Mouse (Mus musculus) thymus, postnatal 10 days (tissue): ENCODE data around the gene Snrk.

Experiments used
- DNase-seq, 2 experiments: peaks; one replicate each; pipeline ENCODE4 v3.0.0; 2021; ENCODE audit warnings: low spot score in 2 of 2

Snrk gene

DNA sequence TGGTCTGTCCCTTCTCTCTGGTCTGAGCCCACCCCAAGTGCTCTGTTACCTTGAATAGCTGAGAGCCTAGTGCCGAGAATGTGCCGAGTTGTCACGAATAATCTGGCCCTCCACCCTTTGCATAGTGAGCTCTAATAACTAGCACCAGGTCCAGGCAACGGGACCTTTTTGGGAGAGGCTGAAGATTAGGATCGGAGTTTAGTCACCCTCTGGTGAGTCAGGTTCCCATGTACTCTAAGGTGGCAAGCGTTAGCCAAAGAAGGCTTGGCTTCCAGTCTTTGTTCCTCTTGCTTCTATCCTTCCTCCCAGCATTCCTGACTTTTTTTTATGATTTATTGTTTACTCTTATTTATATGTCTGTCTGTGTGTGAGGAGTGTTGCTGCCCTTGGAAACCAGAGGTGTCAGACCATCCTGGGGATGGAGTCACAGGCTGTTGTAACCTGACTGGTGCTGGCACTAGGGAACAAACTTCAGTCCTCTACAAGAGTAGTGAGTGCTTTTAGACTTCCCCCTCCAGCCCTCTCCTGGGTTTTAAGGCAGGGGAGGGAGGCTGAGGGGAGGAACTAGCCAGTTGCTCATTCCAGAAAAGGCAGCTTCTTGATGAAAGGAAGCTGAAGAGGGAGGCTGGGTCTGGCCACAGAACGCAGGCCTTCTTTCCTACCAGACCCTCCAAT, 9.2 kb upstream of the Snrk start:
- no peak for DNase-seq

GRCm38 (mm10) chr9:122109553-122110225, 7.4 kb upstream of the Snrk start:
- DNase-seq: no peak

DNA sequence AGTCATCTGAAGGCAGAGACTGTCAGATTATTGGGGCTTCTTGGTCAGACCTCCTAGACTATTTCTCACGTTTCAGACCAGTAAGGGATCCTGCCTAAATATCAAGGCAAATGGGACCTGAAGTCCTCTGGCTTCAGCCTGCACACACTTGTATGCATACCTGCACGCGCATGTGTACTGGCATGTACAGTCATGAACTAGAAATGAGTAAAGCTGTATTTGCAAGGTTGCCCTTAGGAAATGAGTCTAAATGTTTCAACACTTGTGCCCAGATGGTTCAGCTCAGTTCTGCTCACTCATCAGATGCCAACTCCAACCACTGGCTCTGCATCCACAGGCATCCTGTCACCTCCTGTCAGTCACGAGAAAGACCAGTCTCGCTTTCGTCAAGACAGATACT, 6.6 kb upstream of the Snrk start:
- DNase-seq: no peak

DNA sequence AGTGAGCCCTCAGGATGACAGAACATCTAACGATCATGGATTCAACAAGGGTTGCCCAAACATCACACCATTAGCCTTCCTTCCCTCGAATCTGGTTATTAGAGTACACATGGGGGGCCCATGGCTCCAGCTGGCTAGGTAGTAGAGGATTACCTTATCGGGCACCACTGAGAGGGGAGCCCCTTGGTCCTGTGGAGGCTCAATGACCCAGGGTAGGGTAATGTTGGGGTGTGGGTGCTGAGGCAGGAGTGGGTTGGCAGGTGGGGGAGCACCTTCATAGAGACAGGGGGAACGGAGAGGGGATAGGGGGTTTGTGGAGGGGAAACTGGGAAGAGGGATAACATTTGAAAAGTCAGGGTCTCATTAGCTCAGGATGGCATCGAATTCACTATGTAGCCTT, 6.1 kb upstream of the Snrk start:
- DNase-seq: no peak

DNA sequence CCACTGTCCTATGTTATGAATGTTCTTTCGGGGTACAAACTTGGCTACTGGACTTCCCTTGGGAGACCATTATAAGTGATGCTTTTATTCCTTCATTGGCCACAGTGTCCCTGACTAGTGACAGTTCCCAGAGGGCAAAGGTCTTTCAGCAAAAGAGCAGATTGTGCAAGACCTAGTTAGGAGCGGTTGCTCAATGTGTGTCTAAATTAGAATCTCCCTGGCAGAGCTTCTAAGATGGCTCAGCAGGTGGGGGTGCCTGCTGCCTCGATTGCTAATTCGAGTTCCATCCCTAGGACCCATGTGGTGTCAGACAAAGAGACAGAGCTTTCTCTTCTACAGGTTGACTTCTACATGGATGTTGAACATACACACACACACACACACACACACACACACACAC, 1.5 kb upstream of the Snrk start:
- DNase-seq: no peak

- DNase-seq: no peak
These were observed 707 bp upstream of the Snrk start for GRCm38 (mm10) chr9:122116359-122116758.

DNA sequence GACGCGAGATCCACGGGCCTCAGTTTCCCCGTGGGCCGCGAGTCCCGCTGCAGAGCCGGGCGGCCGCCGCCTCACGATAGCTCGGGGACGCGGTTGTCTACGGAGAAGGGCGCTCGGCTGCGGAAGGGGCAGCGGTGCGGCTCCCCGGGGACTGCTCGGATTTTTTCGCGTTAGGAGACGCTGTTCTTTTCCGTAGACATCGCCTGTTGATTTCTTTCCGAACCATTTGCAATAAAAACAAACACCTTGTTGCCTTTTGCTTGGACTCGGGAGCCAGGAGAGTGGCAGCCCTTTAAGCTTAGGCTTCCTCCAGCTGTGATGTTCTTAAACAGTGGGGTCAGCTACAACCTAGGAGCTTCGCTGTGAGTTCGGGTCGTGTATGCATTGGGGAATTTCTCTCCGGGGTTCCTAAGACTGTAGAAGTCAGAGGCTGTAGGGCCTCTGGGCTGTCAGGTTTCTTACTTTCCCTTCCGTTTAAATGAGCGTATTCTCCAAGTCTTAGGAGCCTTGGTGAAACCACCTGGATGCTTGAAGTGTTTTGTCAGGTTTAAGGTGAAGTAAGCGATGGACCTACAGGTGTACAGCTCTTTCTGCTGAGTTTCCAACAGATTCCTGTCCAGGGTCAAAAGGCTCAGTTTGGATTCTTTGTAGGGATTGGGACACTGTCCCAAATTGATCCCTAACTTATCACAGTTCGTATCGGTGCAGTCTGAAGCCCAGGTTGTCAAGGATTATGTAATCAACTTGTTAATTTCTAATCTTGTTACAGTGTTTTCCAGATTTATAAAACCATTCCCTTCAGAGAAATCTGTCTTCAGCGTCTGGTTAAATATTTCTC, 845 bp downstream of the Snrk start:
- peak; percentile 23 for DNase-seq

DNA sequence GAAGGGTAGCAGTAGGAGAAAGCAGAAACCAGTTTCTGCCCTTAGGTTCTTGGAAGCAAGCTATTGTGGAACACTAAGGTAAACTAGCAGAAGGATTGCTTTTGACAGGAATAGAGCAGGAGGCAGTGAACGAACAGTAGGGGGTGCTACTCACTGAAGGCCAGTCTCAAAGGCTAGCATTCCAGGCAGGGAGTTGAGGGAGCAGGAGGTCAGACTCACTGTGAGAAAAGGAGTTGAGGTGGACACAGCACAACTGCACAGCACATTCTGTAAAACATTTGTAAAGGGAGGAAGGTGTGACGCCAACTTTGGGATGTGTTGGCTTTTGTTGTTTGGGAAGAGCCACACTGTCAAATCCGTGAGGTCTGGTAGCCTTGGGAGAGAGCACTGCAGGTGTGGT, 3.0 kb downstream of the Snrk start:
- peak in 1 of 2 experiments; percentile 35 for DNase-seq

DNA sequence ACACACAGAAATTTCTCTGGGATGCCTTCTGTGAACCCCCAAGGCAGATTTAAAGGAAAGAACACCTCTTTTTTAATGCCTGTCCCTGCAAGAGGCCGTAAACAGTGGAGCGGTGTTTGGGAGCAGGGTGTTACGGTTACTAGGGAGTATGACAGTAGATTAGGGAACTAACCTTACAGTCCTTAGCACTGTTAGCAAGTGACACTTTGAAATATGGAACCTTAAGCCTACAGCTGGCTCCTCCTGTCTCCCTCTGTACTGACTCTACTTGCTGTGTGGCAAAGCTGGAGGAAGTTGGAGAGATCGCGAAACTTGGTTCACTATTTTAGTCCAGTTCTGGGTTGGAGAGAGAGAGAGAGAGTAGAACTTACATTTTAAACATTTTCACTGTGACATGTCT, 5.0 kb downstream of the Snrk start:
- no peak for DNase-seq

- no peak for DNase-seq
These were observed 6.1 kb downstream of the Snrk start for GRCm38 (mm10) chr9:122123181-122123580.

DNA sequence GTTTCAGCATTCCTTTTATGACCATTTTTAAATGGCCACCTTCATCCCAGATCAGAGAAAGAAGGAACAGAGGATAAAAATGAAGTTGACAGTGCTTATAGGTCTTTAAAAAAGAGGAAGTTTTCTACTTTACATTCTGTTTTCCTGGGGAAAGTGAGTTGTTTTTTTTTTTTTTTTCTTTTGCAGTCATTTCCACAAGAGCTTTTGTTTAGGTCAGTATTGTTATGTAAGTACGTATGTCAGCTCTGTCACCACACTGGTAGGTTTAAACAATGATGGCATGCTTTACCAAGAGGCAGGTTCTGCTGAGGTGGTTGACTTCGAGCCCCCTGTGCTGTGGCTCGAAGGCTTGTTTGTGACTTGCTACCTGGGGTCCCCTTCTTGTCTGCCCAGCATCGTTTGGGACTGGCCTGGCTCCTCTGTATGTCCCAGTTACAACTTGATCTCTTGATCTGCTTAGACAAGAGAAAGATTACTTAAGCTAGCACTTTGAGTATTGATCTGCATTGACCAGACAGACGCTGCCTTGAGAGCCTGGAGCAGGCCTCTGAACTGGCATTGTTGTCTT, 8.7 kb downstream of the Snrk start:
- no peak for DNase-seq

GRCm38 (mm10) chr9:122126790-122127189, 9.7 kb downstream of the Snrk start:
- no peak for DNase-seq

GRCm38 (mm10) chr9:122127271-122127785, 10.3 kb downstream of the Snrk start:
- no peak for DNase-seq

- DNase-seq: peak; percentile 31 to 37
These were observed 11.6 kb downstream of the Snrk start for GRCm38 (mm10) chr9:122128686-122129085.

GRCm38 (mm10) chr9:122130666-122131065, 13.6 kb downstream of the Snrk start:
- DNase-seq: no peak

GRCm38 (mm10) chr9:122132145-122132544, 15.1 kb downstream of the Snrk start:
- no peak for DNase-seq

DNA sequence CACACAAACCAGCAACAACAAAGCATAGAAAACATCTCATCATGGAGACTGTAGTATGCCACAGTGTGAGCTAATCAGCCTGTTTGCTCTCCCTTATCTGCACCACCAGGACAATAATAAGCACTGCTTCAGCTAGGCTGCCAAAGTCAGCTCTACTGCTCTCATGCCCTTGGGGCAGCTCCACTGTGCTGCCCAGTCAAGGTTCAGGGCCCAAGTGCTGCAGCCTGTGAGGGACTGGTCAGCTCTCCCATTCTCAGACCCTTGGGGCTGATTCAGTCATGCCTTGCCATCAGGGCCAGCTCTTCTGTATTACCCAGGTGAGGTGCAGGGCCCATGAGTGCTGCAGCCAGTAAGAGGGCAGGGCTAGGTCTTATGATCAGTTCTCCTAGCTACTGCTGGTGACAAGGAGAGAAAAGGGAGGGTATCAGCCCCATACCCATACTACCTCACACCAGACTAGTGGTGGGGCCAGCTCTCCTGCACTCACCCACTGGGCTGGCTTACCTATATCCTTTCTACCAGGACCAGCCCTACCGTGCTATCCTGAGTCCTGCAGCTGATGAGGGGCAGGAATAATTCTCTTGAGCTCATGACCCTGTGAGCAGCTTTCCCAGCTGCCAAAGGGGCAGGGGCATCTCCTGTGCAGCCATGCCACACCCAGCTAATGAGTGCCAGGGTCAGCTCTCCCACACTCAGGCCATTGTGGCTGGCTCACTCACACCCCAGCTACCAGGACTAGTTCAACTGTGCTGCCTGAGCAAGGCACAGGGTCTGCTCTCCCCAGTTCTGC, 18.2 kb downstream of the Snrk start:
- DNase-seq: no peak

- DNase-seq: no peak
These were observed 18.8 kb downstream of the Snrk start for GRCm38 (mm10) chr9:122135885-122136170.

DNA sequence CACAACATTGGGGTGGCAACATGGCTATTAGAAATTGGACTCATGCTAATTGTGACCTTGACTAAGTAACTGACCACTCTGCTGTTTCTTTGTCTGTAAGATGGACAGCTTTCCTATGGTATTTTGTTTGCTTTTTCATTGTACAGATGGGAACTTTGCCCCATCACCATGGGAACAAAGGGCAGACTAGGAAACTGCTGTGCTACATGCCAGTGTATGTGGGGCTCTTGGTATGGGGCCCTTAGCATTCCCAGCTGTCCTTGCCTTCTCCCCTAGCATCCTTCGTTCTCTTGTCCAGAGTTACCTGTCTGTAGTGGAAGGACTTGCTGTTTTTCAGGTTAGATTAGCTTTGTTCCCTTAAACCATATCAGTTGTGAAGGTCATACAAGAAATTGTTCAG, 20.9 kb downstream of the Snrk start:
- DNase-seq: no peak

- DNase-seq: no peak
These were observed 21.4 kb downstream of the Snrk start for GRCm38 (mm10) chr9:122138371-122139029.

- DNase-seq: no peak
These were observed 22.2 kb downstream of the Snrk start for GRCm38 (mm10) chr9:122139236-122139635.
